Mouse (Mus musculus) liver, embryonic 12.5 days (tissue): ENCODE data around the gene 1700074P13Rik. TPM values are rescaled to one million over a fixed set of nuclear protein-coding genes. Genes with fewer than 3 reads are reported as not detected.

Source experiments
- polyA plus RNA-seq: library from polyadenylated mRNA; unstranded; fragments of >200 nt; fragmentation: Nextera tagmentation; extraction: Ambion mirVana; gene quantifications from 2 replicates; pipeline ENCODE4 v1.2.1, GENCODE M21; 2016

The 1700074P13Rik gene
- polyA plus RNA-seq, 1 experiment from 2014 or later: not detected

Other genes with a start within 250 kb of the 1700074P13Rik start
- gene Moxd2, start 53.1 kb downstream of the 1700074P13Rik start, polyA plus RNA-seq: not detected in 2 replicates
- not detected in 2 replicates for gene Prss58, start 40.2 kb downstream of the 1700074P13Rik start, polyA plus RNA-seq
- gene Gm4744, start 11.3 kb upstream of the 1700074P13Rik start, polyA plus RNA-seq: not detected in 2 replicates
- not detected in 2 replicates for gene 1810009J06Rik, start 24.2 kb upstream of the 1700074P13Rik start, polyA plus RNA-seq
- gene Gm2663, start 58.9 kb upstream of the 1700074P13Rik start, polyA plus RNA-seq: not detected in 2 replicates
- gene 2210010C04Rik, start 95.0 kb upstream of the 1700074P13Rik start, polyA plus RNA-seq: not detected in 2 replicates